Mouse (Mus musculus): Measurements from ENCODE around the gene Tjp2.

The Tjp2 gene

DNA sequence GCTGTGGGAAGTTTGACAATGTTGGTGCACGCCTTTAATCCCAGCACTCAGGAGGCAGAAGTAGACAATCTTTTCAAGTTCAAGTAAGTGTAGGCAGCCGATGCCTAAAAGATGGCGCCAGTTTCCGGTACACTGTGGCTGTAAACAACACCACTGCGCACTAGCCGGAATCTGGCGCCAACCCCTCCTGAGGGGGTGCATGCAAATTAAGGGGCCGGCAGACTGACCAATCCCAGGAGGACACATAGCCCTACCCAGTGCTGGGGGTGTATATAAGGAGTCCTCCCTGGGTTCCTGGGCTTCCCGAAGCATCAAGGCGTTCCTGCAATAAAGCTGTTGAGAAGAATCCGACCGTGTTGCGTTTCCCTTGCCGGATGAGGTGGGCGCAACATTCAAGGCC, 15.3 kb downstream of the Tjp2 start:
- CTCF ChIA-PET: interaction anchor here in 2 of 4 experiments (0.6 to 2.6 kb wide), 5 partner anchors 8 to 61 kb away, joined by 3 to 10 read pairs (median 5); no protein-coding TSS in a partner anchor
- POLR2A ChIA-PET: interaction anchor here (0.6 to 15.3 kb wide), 43 partner anchors 6 to 1076 kb away, joined by 3 to 168 read pairs (median 4); partner anchors contain the start of gene Tjp2 (in 3 of the 4)

DNA sequence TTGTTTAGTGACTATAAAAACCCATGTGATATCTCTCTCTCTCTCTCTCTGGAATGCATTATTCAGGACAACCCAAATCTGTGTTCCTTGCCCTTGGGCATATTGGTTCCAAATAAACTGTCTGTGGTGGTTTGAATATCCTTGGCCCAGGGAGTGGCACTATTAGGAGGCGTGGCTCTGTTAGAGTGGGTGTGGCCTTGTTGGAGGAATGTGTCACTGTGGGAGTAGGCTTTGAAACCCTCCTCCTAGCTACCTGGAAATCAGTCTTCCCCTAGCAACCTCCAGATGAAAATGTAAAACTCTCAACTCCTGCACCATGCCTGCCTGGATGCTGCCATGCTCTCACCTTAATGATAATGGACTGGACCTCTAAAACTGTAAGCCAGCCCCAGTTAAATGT, 16.9 kb downstream of the Tjp2 start:
- POLR2A ChIA-PET: interaction anchor here in 3 of 4 experiments (0.9 to 15.3 kb wide), 15 partner anchors 8 to 96 kb away, joined by 3 to 168 read pairs (median 10); partner anchors contain the start of gene Tjp2 (in 3 of the 3)
- CTCF ChIA-PET: interaction anchor here (0.5 to 2.6 kb wide), 6 partner anchors 11 to 1243 kb away, joined by 3 to 10 read pairs (median 5); no protein-coding TSS in a partner anchor

DNA sequence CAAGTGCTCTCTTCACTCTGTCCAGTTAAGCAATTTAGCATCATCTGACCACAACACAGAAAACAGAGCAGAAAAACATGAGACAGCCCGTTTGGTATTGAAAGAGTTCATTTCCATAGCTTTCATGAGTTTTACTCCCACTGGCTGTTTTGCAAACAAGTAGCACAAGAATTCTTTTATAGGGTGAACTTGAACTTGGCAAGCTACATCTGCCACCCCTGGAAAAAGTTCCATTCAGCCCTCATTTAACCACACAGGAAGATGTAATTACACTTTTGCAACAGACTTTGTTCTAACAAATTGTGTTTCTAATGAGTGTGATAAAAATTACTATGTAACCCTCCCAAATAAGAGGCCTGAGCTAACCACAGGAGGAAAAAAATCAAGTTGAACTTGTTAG, 19.8 kb downstream of the Tjp2 start:
- POLR2A ChIA-PET: interaction anchor here (1.0 to 15.3 kb wide), 14 partner anchors 8 to 270 kb away, joined by 3 to 168 read pairs (median 8); partner anchors contain the start of gene Tjp2 (in 1 of the 4)

DNA sequence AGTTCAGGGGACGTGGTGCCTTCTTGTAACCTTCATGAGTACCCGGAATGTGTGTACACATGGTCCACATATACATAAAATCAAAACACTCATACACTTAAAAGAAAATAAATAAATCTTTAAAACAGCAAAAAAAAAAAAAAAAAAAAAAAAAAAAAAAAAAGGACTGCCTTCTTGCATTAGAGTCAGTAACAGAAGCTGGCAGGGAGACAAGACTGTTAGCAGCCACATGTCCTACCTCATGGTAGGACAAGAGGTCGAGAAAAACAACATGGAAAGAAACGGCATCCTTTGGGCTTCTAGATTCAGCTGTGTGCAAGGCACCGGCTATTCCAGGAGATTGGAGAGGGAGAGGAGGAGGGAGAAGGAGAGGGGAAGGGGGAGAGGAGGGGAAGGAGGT, 23.0 kb downstream of the Tjp2 start:
- ChIA-PET CTCF (interaction anchor here in 2 of 4 experiments (0.6 kb wide), 4 partner anchors 8 to 685 kb away, joined by 3 to 4 read pairs (median 4); no protein-coding TSS in a partner anchor), POLR2A (interaction anchor here in 3 of 4 experiments (0.6 to 15.3 kb wide), 12 partner anchors 8 to 507 kb away, joined by 3 to 168 read pairs (median 4); partner anchors contain the start of gene Tjp2 (in 1 of the 3))

More for the DNA sequence above, 19.8 kb downstream of the Tjp2 start:
- CTCF ChIA-PET: interaction anchor here in 1 of 4 experiments (0.7 kb wide), 1 partner anchor 342 kb away, joined by 3 read pairs; no protein-coding TSS in a partner anchor

DNA sequence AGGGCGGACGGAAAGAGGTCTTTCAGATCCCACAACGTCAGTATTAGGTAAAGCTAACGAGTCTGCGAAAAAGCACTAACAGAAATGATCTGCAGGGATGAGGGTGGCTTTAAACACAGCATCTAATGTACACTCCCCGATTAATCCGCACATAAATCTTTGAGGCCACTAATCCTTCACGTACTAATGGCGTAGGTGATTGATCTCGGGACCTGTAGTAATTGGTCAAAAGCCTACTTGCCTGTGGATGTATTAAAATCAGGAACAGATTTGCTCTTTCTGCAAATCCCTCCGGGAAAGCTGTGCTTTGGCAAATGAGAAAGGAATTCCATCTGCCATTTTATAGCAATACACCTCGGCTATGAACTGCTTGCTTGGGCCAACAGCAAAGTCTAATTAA, 24.3 kb downstream of the Tjp2 start:
- ChIA-PET CTCF (interaction anchor here in 3 of 4 experiments (0.6 to 1.2 kb wide), 3 partner anchors 18 to 288 kb away, joined by 3 to 5 read pairs (median 4); no protein-coding TSS in a partner anchor), POLR2A (interaction anchor here in 3 of 4 experiments (0.6 to 15.3 kb wide), 15 partner anchors 8 to 280 kb away, joined by 3 to 168 read pairs (median 6); partner anchors contain the start of gene Tjp2 (in 2 of the 3))

DNA sequence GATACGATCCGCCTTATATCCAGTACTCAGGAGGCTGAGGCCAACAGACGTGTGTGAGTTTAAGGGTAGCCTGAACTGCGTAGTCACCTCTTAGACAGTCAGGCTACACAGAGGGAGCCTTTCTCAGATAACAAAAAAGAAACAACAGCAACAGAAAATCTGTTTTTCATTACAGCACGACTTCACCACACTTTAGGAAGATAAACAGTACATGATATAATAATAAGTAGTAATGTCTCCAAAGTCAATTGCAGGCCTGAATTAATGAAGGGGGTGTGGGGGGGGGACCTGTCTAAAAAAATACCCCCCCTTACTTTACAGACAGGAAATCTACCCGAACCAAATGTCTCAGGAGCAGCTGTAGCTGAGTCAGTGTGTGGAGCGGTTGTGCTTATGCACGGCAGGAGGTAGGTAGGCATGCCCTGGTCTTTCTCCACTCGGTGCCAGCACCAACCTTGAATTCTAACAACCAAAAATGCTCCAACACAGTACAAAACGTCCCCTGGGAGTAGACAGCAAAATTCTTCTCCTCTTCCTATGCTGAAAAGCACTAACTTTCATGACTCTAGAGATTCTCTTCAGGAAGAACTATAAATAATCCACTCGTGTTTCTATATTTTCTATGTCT, 26.0 kb downstream of the Tjp2 start:
- ChIA-PET POLR2A (interaction anchor here (0.6 to 15.3 kb wide), 19 partner anchors 7 to 1050 kb away, joined by 3 to 168 read pairs (median 8); partner anchors contain the start of gene Tjp2 (in 3 of the 4)), CTCF (interaction anchor here in 3 of 4 experiments (0.6 to 2.1 kb wide), 4 partner anchors 20 to 114 kb away, joined by 3 to 7 read pairs (median 6); no protein-coding TSS in a partner anchor)

DNA sequence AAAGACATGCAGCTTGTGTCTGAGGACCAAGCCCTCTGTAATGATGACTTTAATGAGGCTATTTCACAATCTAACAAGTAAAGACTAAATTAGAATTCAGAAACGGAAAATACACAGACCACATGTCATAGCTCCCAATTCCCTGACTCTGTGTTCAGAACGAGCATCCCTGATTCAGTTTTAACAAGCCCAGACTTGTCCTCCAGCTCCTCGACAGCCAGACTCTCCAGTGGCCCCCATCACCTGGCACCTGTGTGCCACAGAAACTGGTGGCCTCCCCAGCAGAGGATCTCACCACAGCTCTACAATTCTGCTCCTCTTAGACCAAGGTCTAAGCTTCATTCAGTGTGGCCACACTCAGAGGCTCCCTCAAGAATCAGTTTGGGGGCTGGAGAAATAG, 27.5 kb downstream of the Tjp2 start:
- ChIA-PET POLR2A (interaction anchor here (0.5 to 15.3 kb wide), 41 partner anchors 9 to 1051 kb away, joined by 3 to 168 read pairs (median 5); partner anchors contain the start of genes Tjp2 (in 2 of the 4) and Fam189a2 (in 1 of the 4)), CTCF (interaction anchor here (0.5 to 2.1 kb wide), 16 partner anchors 10 to 361 kb away, joined by 3 to 12 read pairs (median 4); no protein-coding TSS in a partner anchor)

DNA sequence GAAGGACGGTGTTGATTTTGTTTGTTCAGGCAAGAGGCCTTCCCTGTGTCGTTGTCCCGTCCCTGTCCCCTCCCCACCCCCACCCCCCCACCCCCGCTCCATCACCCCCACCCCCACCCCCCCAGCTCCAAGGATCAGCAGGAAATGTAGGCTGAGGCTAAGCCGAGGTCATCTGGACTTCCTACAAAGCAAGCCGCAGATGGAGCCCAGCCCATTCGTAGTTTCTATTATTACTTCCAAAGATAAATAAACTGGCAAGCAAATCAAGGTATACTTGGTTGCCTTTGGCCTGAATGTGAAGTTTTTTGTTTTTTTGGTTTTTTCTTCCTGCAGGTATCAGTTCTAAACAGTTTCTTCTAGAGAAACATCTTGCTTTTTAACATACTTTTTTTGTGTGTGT, 29.6 kb downstream of the Tjp2 start:
- ChIA-PET POLR2A (interaction anchor here in 2 of 4 experiments (1.3 to 13.4 kb wide), 7 partner anchors 11 to 29 kb away, joined by 4 to 99 read pairs (median 7); partner anchors contain the start of gene Tjp2 (in 1 of the 2)), CTCF (interaction anchor here in 3 of 4 experiments (0.8 to 2.0 kb wide), 7 partner anchors 13 to 70 kb away, joined by 3 to 9 read pairs (median 4); no protein-coding TSS in a partner anchor)

DNA sequence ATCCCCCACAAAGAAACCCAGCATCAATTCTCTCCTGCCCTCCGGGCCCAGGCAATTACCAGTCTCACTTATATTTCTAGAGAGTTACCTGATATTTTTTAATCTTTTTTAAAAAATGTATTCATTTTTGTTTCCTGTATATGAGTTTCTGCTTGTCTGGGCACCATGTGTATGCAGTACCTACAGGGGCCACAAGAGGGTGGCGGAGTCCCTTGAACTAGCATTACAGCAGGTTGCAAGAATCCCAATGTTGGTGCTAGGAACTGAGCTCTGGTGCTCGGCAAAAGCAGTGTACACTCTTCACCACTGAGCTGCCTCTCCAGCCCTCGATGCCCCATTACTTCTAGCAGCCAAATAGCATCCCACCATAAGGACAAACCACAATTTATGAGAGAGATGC, 30.6 kb downstream of the Tjp2 start:
- ChIA-PET CTCF (interaction anchor here in 3 of 4 experiments (0.6 to 2.0 kb wide), 15 partner anchors 9 to 1079 kb away, joined by 3 to 9 read pairs (median 4); partner anchors contain the start of gene Fxn (in 1 of the 3)), POLR2A (interaction anchor here in 2 of 4 experiments (0.6 to 13.4 kb wide), 14 partner anchors 8 to 190 kb away, joined by 3 to 99 read pairs (median 5); partner anchors contain the start of gene Tjp2 (in 2 of the 2))

DNA sequence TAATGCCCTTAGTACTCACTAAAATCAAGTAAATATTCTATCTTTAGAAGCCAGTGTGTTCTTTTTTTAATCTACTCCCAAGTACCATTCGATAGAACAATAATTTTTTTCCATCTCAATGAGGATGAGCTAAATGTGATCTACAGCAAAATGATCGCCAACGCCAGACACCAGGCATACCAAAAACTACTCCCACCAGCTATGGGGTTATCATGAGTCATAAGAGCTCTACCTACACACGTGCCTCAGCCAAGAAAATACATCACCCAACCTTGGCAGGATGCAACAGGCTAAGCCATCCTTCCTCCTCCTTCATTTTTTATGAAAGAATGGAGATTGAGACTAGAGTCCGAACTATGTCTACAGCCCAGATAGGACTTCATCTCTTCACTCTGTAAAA, 31.9 kb downstream of the Tjp2 start:
- CTCF ChIA-PET: interaction anchor here in 1 of 4 experiments (1.2 kb wide), 1 partner anchor 20 kb away, joined by 5 read pairs; no protein-coding TSS in a partner anchor
- POLR2A ChIA-PET: interaction anchor here in 2 of 4 experiments (1.0 to 13.4 kb wide), 7 partner anchors 10 to 32 kb away, joined by 3 to 99 read pairs (median 4); partner anchors contain the start of gene Tjp2 (in 2 of the 2)

DNA sequence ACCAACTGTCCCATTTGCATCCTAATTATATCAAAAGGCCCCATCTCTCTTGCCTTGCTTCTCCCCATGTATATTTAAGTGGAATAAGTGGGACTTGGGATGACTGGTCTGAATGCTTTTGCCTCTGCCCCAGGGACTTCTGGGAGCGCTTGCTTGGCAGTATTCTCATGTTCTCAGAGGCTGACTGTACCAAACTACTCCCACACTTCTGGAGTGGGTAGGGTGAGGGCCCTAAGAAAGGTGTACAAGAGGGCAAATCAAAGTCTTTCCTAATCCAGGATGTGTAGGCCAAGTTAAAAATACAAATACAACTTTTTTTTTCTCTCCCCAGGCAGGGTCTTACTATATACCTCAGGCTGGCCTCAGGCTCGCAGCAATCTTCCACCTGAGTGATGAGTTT, 37.0 kb downstream of the Tjp2 start:
- ChIA-PET CTCF (interaction anchor here in 2 of 4 experiments (0.5 to 0.7 kb wide), 2 partner anchors 84 to 104 kb away, joined by 3 to 5 read pairs; no protein-coding TSS in a partner anchor), POLR2A (interaction anchor here in 2 of 4 experiments (0.7 to 1.5 kb wide), 3 partner anchors 14 to 29 kb away, joined by 3 to 4 read pairs (median 3); no protein-coding TSS in a partner anchor)

DNA sequence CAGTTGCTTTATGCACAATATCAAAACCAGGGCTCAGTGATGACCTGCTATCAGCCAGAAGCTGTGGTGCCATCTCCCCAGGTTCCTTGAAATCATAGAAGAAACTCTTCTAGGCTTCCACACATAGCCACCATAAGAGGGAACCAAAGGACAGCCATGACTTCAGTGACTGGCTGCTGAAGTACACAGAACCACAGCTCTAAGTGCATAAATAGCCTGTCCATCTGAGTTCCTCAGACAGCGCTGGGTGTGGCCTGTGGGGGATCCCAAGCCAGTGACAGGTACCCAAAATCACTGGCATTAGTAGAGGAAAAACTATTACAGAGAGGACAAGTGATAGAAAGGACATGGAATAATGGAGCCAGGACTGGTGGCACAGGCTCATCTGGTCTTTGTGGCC, 37.5 kb downstream of the Tjp2 start:
- ChIA-PET POLR2A (interaction anchor here in 2 of 4 experiments (0.7 to 2.2 kb wide), 4 partner anchors 14 to 30 kb away, joined by 3 to 5 read pairs (median 4); no protein-coding TSS in a partner anchor), CTCF (interaction anchor here in 1 of 4 experiments (0.5 kb wide), 1 partner anchor 84 kb away, joined by 5 read pairs; no protein-coding TSS in a partner anchor)

DNA sequence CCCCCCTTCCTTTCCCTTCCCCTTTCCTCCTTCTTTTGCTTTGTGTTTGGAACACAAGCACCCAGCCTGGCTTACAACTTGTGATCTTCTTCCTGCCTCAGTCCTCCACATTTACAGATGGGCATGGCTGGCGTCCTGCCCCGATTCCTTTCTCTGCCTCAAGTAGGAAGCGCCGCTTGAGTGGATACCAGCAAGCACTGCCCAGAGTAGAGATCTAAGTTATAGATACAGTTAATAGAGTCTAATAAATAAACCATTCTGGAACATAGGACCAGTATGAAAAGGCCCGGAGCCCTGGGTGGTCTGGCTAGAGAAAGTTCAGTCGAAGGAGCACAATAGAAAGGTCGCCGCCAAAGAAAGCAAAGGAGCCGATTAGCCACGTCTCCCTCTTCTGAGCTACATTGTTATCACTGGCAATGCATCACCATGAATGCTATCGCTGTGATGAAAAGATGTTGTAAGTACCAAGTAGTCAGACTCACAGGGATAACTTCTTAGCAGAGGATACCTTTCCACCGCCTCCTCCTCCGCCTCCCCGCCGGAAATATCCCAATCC, 41.1 kb downstream of the Tjp2 start:
- POLR2A ChIA-PET: interaction anchor here in 2 of 4 experiments (1.1 to 3.1 kb wide), 4 partner anchors 9 to 26 kb away, joined by 4 to 13 read pairs (median 6); no protein-coding TSS in a partner anchor
- CTCF ChIA-PET: interaction anchor here in 2 of 4 experiments (0.5 to 1.1 kb wide), 2 partner anchors 35 to 88 kb away, joined by 3 read pairs; no protein-coding TSS in a partner anchor

DNA sequence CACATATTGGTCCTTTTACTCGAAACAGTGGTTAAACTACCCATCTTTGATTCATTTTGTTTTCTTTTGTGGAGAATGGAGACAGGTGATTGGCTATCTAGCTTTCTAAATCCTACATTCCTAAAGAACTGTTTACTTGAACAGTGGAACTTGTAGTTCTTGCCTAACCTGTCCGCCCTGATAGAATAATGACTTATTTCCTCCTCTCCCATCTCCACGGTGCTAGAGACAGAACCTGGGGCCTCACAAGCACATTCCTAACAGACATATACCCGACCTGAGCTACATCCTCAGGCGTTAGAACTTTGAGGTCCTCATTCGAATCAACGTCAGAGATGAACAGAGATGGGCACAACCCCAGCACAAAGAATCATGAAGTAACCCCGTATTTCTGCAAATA, 44.4 kb downstream of the Tjp2 start:
- POLR2A ChIA-PET: interaction anchor here in 2 of 4 experiments (0.5 to 1.3 kb wide), 3 partner anchors 29 to 38 kb away, joined by 3 to 5 read pairs (median 3); no protein-coding TSS in a partner anchor
- CTCF ChIA-PET: interaction anchor here in 1 of 4 experiments (0.5 kb wide), 1 partner anchor 12 kb away, joined by 5 read pairs; no protein-coding TSS in a partner anchor

DNA sequence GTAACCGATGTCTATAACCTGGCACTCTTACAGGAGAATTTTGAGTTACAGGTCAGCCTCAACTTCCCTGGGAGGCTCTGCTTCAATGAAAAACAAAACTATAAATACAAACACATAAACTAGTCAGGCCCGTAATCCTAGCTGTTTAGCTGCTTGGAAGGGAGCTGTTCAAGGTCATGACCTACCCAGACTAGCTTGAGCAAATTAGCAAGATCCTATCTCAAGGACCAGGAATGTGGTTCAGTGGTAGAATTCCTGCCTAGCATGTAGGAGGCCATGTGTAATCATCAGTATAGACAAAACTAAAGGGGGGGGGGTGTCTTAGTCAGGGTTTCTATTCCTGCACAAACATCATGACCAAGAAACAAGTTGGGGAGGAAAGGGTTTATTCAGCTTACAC, 46.7 kb downstream of the Tjp2 start:
- CTCF ChIA-PET: interaction anchor here in 3 of 4 experiments (0.5 to 0.9 kb wide), 4 partner anchors 11 to 522 kb away, joined by 3 to 5 read pairs (median 4); no protein-coding TSS in a partner anchor
- POLR2A ChIA-PET: interaction anchor here in 2 of 4 experiments (0.9 to 3.0 kb wide), 10 partner anchors 11 to 47 kb away, joined by 3 to 19 read pairs (median 4); partner anchors contain the start of gene Tjp2 (in 2 of the 2)

DNA sequence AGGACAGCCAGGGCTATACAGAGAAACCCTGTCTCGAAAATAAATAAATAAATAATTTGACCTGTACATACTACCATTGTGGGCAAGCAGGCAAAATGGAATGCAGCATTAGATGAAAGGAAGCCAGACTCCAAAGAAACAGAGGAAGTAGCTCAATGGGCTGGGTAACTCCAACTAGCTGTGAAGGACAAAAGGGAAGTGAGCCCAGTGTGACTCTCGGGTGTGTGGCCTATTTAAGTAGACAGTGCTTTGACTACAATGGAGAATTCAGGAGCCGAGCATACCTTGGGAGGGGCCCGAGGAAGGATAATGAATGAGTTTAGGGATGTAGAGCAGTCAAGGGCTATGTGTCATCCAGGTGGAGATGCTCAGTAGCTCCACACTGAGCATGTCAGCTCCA, 48.1 kb downstream of the Tjp2 start:
- POLR2A ChIA-PET: interaction anchor here in 3 of 4 experiments (0.7 to 3.0 kb wide), 13 partner anchors 8 to 158 kb away, joined by 3 to 19 read pairs (median 4); partner anchors contain the start of gene Tjp2 (in 1 of the 3)
- CTCF ChIA-PET: no interaction called here

DNA sequence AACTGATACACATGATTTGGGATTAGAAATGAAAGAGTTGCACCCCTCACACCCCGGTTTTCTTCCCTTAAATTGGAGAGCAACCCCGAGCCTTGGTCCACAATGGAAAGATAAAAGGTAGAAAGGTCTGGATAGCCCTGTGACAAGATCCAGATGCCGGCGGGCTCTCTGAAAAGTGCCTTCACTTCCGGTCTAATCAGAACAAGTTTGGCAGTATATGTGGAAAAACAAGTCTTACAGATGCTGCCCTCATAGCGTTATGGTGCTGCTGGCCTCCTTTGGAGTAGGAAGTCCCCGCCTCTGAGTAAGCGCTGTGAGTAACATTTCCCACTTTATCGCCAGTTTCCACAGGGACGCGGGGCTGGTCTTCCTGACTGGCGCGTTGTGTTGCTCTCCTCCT, 49.9 kb downstream of the Tjp2 start:
- CTCF ChIA-PET: interaction anchor here in 1 of 4 experiments (0.6 to 1.1 kb wide), 3 partner anchors 10 to 98 kb away, joined by 3 to 6 read pairs (median 4); no protein-coding TSS in a partner anchor
- POLR2A ChIA-PET: interaction anchor here in 3 of 4 experiments (0.6 to 4.3 kb wide), 21 partner anchors 8 to 138 kb away, joined by 3 to 28 read pairs (median 6); partner anchors contain the start of gene Tjp2 (in 1 of the 3)
